Mouse (Mus musculus): ENCODE measurements around the gene Zc3hav1. TPM values are rescaled to one million over a fixed set of nuclear protein-coding genes. Genes with fewer than 3 reads are reported as not detected.
"Not testable (repeated sequence)": the region's sequence is repeated elsewhere in the genome, so short reads cannot be mapped to it uniquely, and the experiment has no call there.

The Zc3hav1 gene
- polyA plus RNA-seq, 1 experiment, result 39.1 TPM

- Histone ChIP-seq H3K9ac (ENCODE audit: low read depth, poor library complexity, severe bottlenecking) (no peak overlapping the region), H3K27me3 (ENCODE audit: control insufficient read depth, insufficient read depth, low read length, poor library complexity, severe bottlenecking) (no peaks in the 10 kb centered on the region), H3K9me3 (replicated peaks; ENCODE audit: control insufficient read depth, insufficient read depth, low read length, poor library complexity, severe bottlenecking) (peaks cover 20% of the 10 kb centered on the region), H3K4me3 (ENCODE audit: low read depth, low read length) (no peak overlapping the region), H3K36me3 (ENCODE audit: control insufficient read depth, insufficient read depth, low read length, poor library complexity, severe bottlenecking) (no peaks in the 10 kb centered on the region), H3K27ac (ENCODE audit: insufficient read depth, low read length) (no peak overlapping the region), H3K4me1 (ENCODE audit: control insufficient read depth, insufficient read depth, low read length) (no peaks in the 10 kb centered on the region)
- TF ChIP-seq POLR2A (IDR thresholded peaks at IDR 0.05; ENCODE audit: insufficient read depth, low read length), result no peak
- no peak for TF ChIP-seq CTCF (IDR thresholded peaks at IDR 0.05; ENCODE audit: low read depth, low read length)
These were observed 15.5 kb upstream of the Zc3hav1 start for GRCm38 (mm10) chr6:38369945-38370344.

- Histone ChIP-seq H3K9ac (ENCODE audit: low read depth, poor library complexity, severe bottlenecking) (no peak overlapping the region), H3K4me1 (ENCODE audit: control insufficient read depth, insufficient read depth, low read length) (peaks cover 3% of the 10 kb centered on the region), H3K4me3 (ENCODE audit: low read depth, low read length) (no peak overlapping the region), H3K27ac (ENCODE audit: insufficient read depth, low read length) (peak overlapping the region; percentile 66), H3K36me3 (ENCODE audit: control insufficient read depth, insufficient read depth, low read length, poor library complexity, severe bottlenecking) (no peaks in the 10 kb centered on the region), H3K27me3 (ENCODE audit: control insufficient read depth, insufficient read depth, low read length, poor library complexity, severe bottlenecking) (no peaks in the 10 kb centered on the region), H3K9me3 (replicated peaks; ENCODE audit: control insufficient read depth, insufficient read depth, low read length, poor library complexity, severe bottlenecking) (peaks cover 8% of the 10 kb centered on the region)
- TF ChIP-seq POLR2A (IDR thresholded peaks at IDR 0.05; ENCODE audit: insufficient read depth, low read length) (no peak), CTCF (IDR thresholded peaks at IDR 0.05; ENCODE audit: low read depth, low read length) (no peak), EP300 (IDR thresholded peaks at IDR 0.05; ENCODE audit: insufficient read depth, low read depth, low read length) (no peak)
These were observed 9.7 kb upstream of the Zc3hav1 start for GRCm38 (mm10) chr6:38364121-38364520.

GRCm38 (mm10) chr6:38363370-38363769, 9.0 kb upstream of the Zc3hav1 start:
- Histone ChIP-seq H3K9ac (ENCODE audit: low read depth, poor library complexity, severe bottlenecking) (0 out of 2 replicates have a peak overlapping the region, but pooled peaks have one; percentile 8), H3K4me1 (ENCODE audit: control insufficient read depth, insufficient read depth, low read length) (peaks cover 3% of the 10 kb centered on the region), H3K27me3 (ENCODE audit: control insufficient read depth, insufficient read depth, low read length, poor library complexity, severe bottlenecking) (no peaks in the 10 kb centered on the region), H3K4me3 (ENCODE audit: low read depth, low read length) (no peak overlapping the region), H3K27ac (ENCODE audit: insufficient read depth, low read length) (peak overlapping the region; percentile 66), H3K36me3 (ENCODE audit: control insufficient read depth, insufficient read depth, low read length, poor library complexity, severe bottlenecking) (no peaks in the 10 kb centered on the region), H3K9me3 (replicated peaks; ENCODE audit: control insufficient read depth, insufficient read depth, low read length, poor library complexity, severe bottlenecking) (peaks cover 8% of the 10 kb centered on the region)
- TF ChIP-seq EP300 (IDR thresholded peaks at IDR 0.05; ENCODE audit: insufficient read depth, low read depth, low read length), result peak; percentile 70; the same call in 1 of the 2 replicates
- TF ChIP-seq POLR2A (IDR thresholded peaks at IDR 0.05; ENCODE audit: insufficient read depth, low read length), result no peak
- TF ChIP-seq CTCF (IDR thresholded peaks at IDR 0.05; ENCODE audit: low read depth, low read length), result no peak

GRCm38 (mm10) chr6:38361937-38362336, 7.5 kb upstream of the Zc3hav1 start:
- Histone ChIP-seq H3K9ac (ENCODE audit: low read depth, poor library complexity, severe bottlenecking) (no peak overlapping the region), H3K27ac (ENCODE audit: insufficient read depth, low read length) (no peak overlapping the region), H3K27me3 (ENCODE audit: control insufficient read depth, insufficient read depth, low read length, poor library complexity, severe bottlenecking) (no peaks in the 10 kb centered on the region), H3K4me1 (ENCODE audit: control insufficient read depth, insufficient read depth, low read length) (peaks cover 3% of the 10 kb centered on the region), H3K4me3 (ENCODE audit: low read depth, low read length) (no peak overlapping the region), H3K36me3 (ENCODE audit: control insufficient read depth, insufficient read depth, low read length, poor library complexity, severe bottlenecking) (no peaks in the 10 kb centered on the region), H3K9me3 (replicated peaks; ENCODE audit: control insufficient read depth, insufficient read depth, low read length, poor library complexity, severe bottlenecking) (peaks cover 8% of the 10 kb centered on the region)
- TF ChIP-seq EP300 (IDR thresholded peaks at IDR 0.05; ENCODE audit: insufficient read depth, low read depth, low read length) (peak; percentile 92; the same call in 1 of the 2 replicates), POLR2A (IDR thresholded peaks at IDR 0.05; ENCODE audit: insufficient read depth, low read length) (no peak)

GRCm38 (mm10) chr6:38361065-38361464, 6.7 kb upstream of the Zc3hav1 start:
- Histone ChIP-seq H3K27me3 (ENCODE audit: control insufficient read depth, insufficient read depth, low read length, poor library complexity, severe bottlenecking) (no peaks in the 10 kb centered on the region), H3K4me3 (ENCODE audit: low read depth, low read length) (no peak overlapping the region), H3K4me1 (ENCODE audit: control insufficient read depth, insufficient read depth, low read length) (peaks cover 3% of the 10 kb centered on the region), H3K9ac (ENCODE audit: low read depth, poor library complexity, severe bottlenecking) (no peak overlapping the region), H3K36me3 (ENCODE audit: control insufficient read depth, insufficient read depth, low read length, poor library complexity, severe bottlenecking) (no peaks in the 10 kb centered on the region), H3K9me3 (replicated peaks; ENCODE audit: control insufficient read depth, insufficient read depth, low read length, poor library complexity, severe bottlenecking) (0 out of 2 replicates have a peak, but pooled peaks cover 3% of the 10 kb centered on the region), H3K27ac (ENCODE audit: insufficient read depth, low read length) (peak overlapping the region; percentile 72)
- no peak for TF ChIP-seq POLR2A (IDR thresholded peaks at IDR 0.05; ENCODE audit: insufficient read depth, low read length)
- TF ChIP-seq EP300 (IDR thresholded peaks at IDR 0.05; ENCODE audit: insufficient read depth, low read depth, low read length), result no peak
- no peak for TF ChIP-seq CTCF (IDR thresholded peaks at IDR 0.05; ENCODE audit: low read depth, low read length)

- peak; percentile 31; the same call in 1 of the 2 replicates for TF ChIP-seq EP300 (IDR thresholded peaks at IDR 0.05; ENCODE audit: insufficient read depth, low read depth, low read length)
- no peak for TF ChIP-seq CTCF (IDR thresholded peaks at IDR 0.05; ENCODE audit: low read depth, low read length)
- Histone ChIP-seq H3K4me3 (ENCODE audit: low read depth, low read length) (no peak overlapping the region), H3K9me3 (replicated peaks; ENCODE audit: control insufficient read depth, insufficient read depth, low read length, poor library complexity, severe bottlenecking) (no peaks in the 10 kb centered on the region), H3K4me1 (ENCODE audit: control insufficient read depth, insufficient read depth, low read length) (peaks cover 5% of the 10 kb centered on the region), H3K27me3 (ENCODE audit: control insufficient read depth, insufficient read depth, low read length, poor library complexity, severe bottlenecking) (no peaks in the 10 kb centered on the region), H3K9ac (ENCODE audit: low read depth, poor library complexity, severe bottlenecking) (no peak overlapping the region), H3K36me3 (ENCODE audit: control insufficient read depth, insufficient read depth, low read length, poor library complexity, severe bottlenecking) (no peaks in the 10 kb centered on the region), H3K27ac (ENCODE audit: insufficient read depth, low read length) (peak overlapping the region; percentile 22; the same call in 1 of the 2 replicates)
These were observed 5.5 kb upstream of the Zc3hav1 start for GRCm38 (mm10) chr6:38359736-38360499.

- not testable (repeated sequence) for H3K4me1 ChIP-seq (ENCODE audit: control insufficient read depth, insufficient read depth, low read length); H3K9ac ChIP-seq (ENCODE audit: low read depth, poor library complexity, severe bottlenecking); H3K4me3 ChIP-seq (ENCODE audit: low read depth, low read length); H3K9me3 ChIP-seq (replicated peaks; ENCODE audit: control insufficient read depth, insufficient read depth, low read length, poor library complexity, severe bottlenecking); H3K36me3 ChIP-seq (ENCODE audit: control insufficient read depth, insufficient read depth, low read length, poor library complexity, severe bottlenecking); H3K27me3 ChIP-seq (ENCODE audit: control insufficient read depth, insufficient read depth, low read length, poor library complexity, severe bottlenecking)
- peak overlapping the region; percentile 80; the same call in 1 of the 2 replicates for H3K27ac ChIP-seq (ENCODE audit: insufficient read depth, low read length)
These were observed 4.8 kb upstream of the Zc3hav1 start for GRCm38 (mm10) chr6:38359044-38359735.
